Mouse (Mus musculus) bone marrow, adult 2 months (tissue): Measurements from ENCODE around the gene Macrod2. TPM values are rescaled to one million over a fixed set of nuclear protein-coding genes. Genes with fewer than 3 reads are reported as not detected.
"Not testable (repeated sequence)": the region's sequence is repeated elsewhere in the genome, so short reads cannot be mapped to it uniquely, and the experiment has no call there.

Experiments
- H3K27ac ChIP-seq: fragments of 200-500 bp; 2 replicates; pipeline ENCODE4 v1.5.1; 2012; ENCODE audit warnings: low read depth, mild to moderate bottlenecking, control low read depth, inconsistent platforms, low read length; ENCODE audit not compliant: control insufficient read depth, poor library complexity, insufficient read depth
- H3K4me1 ChIP-seq: fragments of 200-500 bp; 2 replicates; pipeline ENCODE4 v1.6.1; 2011; ENCODE audit warnings: low read length; ENCODE audit not compliant: control insufficient read depth, insufficient read depth
- H3K4me3 ChIP-seq: fragments of 200-500 bp; replicated peaks from 2 replicates; pipeline ENCODE3; 2011; ENCODE audit warnings: mild to moderate bottlenecking, low read depth, low read length, control low read depth; ENCODE audit not compliant: control insufficient read depth
- CTCF ChIP-seq: fragments of 200-500 bp; IDR thresholded peaks from 2 replicates; pipeline ENCODE4 v1.5.1; 2011; ENCODE audit warnings: low read length, control low read depth; ENCODE audit not compliant: control insufficient read depth, insufficient read depth
- POLR2A ChIP-seq: fragments of 200-500 bp; IDR thresholded peaks from 2 replicates; pipeline ENCODE4 v1.6.1; 2011; ENCODE audit warnings: low read depth, mild to moderate bottlenecking, control low read depth, low read length, borderline replicate concordance; ENCODE audit not compliant: control insufficient read depth
- WGBS: fragments of 180-500 bp; shearing (Covaris S2); methylation state at CpG from one replicate; pipeline ENCODE4 v1.1.7; 2018; 5-methylcytosine and 5-hydroxymethylcytosine counted together
- polyA plus RNA-seq: library from polyadenylated mRNA; stranded (reverse); fragments of >200 nt; gene quantifications from 2 replicates; pipeline ENCODE4 v1.2.4, GENCODE M21; 2011; ENCODE audit warnings: low replicate concordance; ENCODE audit not compliant: missing spikeins, insufficient read depth, insufficient read length

Gene Macrod2
- polyA plus RNA-seq, 1 experiment: 2.8 TPM

DNA sequence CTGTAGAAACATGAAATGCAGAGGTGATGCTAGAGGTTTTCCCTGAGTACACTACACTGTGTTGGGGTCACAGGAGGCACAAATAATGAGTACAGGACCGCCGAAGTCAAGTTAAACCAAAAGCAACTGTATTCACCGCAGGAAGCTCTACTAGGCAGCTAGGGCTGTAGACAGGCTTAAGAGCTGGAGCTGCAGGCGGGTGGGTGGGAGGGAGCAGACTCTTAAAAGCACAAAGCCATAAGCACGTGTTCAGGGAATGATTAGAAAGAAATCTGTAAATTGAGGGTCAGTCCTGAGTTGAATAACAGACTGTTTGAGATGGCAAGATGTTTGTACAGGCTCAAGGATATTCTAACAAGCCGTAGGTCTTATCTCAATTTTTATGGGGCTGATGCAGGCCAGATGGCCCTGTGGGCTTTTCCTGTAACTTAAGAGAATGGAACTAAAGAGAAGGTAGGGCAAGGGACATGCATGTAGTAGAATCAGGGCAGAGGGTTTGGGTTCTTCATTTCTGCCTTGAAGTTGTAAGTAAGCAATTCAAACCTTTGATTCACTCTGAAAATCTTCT, 337.6 kb downstream of the Macrod2 start:
- H3K27ac ChIP-seq: no peak overlapping the region
- H3K4me3 ChIP-seq: no peak overlapping the region
- WGBS: 63% methylated on average over 6 of the region's 6 CpGs
- H3K4me1 ChIP-seq: no peaks in the 10 kb centered on the region
- no peak for TF ChIP-seq POLR2A
- no peak for TF ChIP-seq CTCF

- WGBS: 69% methylated on average over 5 of the region's 5 CpGs
- no peak overlapping the region for H3K4me3 ChIP-seq
- no peaks in the 10 kb centered on the region for H3K4me1 ChIP-seq
- TF ChIP-seq POLR2A (no peak), CTCF (no peak)
- no peak overlapping the region for H3K27ac ChIP-seq
Observed at GRCm38 (mm10) chr2:140740511-140740910, 345.4 kb downstream of the Macrod2 start.

GRCm38 (mm10) chr2:140742954-140743353, 347.8 kb downstream of the Macrod2 start:
- H3K4me3 ChIP-seq, H3K27ac ChIP-seq, H3K4me1 ChIP-seq: not testable (repeated sequence)
- WGBS: 64% methylated on average over 2 of the region's 2 CpGs

DNA sequence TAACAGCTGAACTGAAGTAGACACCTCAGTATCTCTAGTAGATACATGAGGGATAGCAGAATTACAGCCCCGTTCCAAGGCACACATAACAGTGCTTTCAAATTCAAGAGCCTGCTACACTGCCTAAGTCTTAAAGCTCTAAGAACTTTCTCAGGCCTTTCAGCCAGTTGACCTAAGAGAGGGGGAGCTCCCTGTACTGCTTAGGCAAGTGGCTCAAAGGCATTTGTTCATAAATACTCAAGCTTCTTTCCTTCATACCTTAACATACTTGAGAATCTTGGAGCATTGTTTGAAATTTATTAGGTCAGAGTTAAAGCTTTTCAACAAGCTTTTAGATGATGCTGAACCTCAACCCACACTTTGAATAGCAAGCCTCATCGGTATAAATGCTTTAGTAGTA, 363.8 kb downstream of the Macrod2 start:
- Histone ChIP-seq H3K27ac (no peak overlapping the region), H3K4me1 (no peaks in the 10 kb centered on the region), H3K4me3 (no peak overlapping the region)
- TF ChIP-seq CTCF (no peak), POLR2A (no peak)
- WGBS: 74% methylated on average over 2 of the region's 2 CpGs

DNA sequence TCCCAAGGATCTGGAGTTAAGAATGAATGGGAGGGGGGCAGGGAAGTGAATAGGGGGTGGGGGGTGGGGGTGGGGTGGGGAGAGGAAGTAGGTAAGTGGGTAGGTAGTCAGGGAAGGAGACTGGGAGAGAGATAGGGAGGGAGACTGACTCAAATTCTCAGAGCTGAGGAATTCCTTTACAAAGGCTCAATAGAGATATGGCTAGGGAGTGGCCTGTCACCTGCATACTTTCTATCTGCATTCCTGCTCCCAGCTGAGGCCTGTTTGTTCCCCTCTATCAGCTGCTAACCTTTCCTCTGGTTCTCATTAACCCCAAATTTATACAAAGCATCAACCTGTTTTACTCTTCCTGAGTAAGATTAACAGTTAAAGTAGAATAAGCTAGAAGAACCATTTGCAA, 364.6 kb downstream of the Macrod2 start:
- Histone ChIP-seq H3K4me3 (no peak overlapping the region), H3K27ac (no peak overlapping the region), H3K4me1 (no peaks in the 10 kb centered on the region)
- TF ChIP-seq POLR2A: no peak
- TF ChIP-seq CTCF: no peak

GRCm38 (mm10) chr2:140760137-140760536, 365.0 kb downstream of the Macrod2 start:
- TF ChIP-seq POLR2A (no peak), CTCF (no peak)
- WGBS: 83% methylated on average over 3 of the region's 3 CpGs

GRCm38 (mm10) chr2:140763076-140763891, 368.2 kb downstream of the Macrod2 start:
- H3K4me3 ChIP-seq: no peak overlapping the region
- H3K4me1 ChIP-seq: no peaks in the 10 kb centered on the region
- no peak for TF ChIP-seq CTCF
- no peak for TF ChIP-seq POLR2A
- WGBS: 82% methylated on average over 12 of the region's 12 CpGs
- H3K27ac ChIP-seq: no peak overlapping the region

More at GRCm38 (mm10) chr2:140760137-140760536, 365.0 kb downstream of the Macrod2 start:
- Histone ChIP-seq H3K4me3 (no peak overlapping the region), H3K4me1 (no peaks in the 10 kb centered on the region), H3K27ac (no peak overlapping the region)

GRCm38 (mm10) chr2:140769473-140769872, 374.4 kb downstream of the Macrod2 start:
- H3K4me3 ChIP-seq: no peak overlapping the region
- no peak overlapping the region for H3K27ac ChIP-seq
- TF ChIP-seq CTCF (no peak), POLR2A (no peak)
- 66% methylated on average over 4 of the region's 4 CpGs for WGBS
- H3K4me1 ChIP-seq: no peaks in the 10 kb centered on the region

DNA sequence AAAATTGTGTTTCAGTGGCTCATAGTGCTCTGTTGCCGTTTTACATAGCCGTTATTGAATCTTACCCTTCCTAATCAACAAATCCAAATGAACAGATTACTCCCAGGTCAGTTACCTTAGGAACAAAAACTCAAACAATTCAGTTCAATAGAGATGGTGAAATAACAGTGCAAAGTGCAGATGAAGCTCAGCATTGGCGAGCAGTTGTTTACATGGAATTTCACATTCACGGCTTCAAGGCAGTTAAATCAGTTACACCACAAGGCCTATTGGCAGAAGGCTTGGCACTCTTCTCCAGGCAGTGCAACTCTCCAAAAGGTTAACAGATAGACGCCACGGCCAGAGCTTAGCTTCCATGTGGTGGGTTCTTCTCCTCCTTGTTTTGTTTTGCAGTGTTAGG, 377.7 kb downstream of the Macrod2 start:
- Histone ChIP-seq H3K4me1 (no peaks in the 10 kb centered on the region), H3K4me3 (no peak overlapping the region), H3K27ac (no peak overlapping the region)
- 83% methylated on average over 6 of the region's 6 CpGs for WGBS
- TF ChIP-seq CTCF: no peak
- no peak for TF ChIP-seq POLR2A
